9 mouse cellular contexts compared by ENCODE assay signal in genomic region chr16:13440468-13440867, GRCm38 (mm10).
DNase-seq lines count a peak whose midpoint lies in the region; ATAC-seq and TF ChIP-seq lines count a peak whose summit lies in the region.
"Had no signal": no experiment of that assay in that cellular context is flagged by ENCODE, and none has a peak within 500 bp of the region (broad histone marks: within the 10 kb centered on the region; RNA-seq: fewer than 3 reads in every experiment).

No protein-coding gene starts in this region.

- H3K9me3 ChIP-seq in hindbrain, embryonic 10.5 days, result no peaks in the 10 kb centered on the region
- H3K9me3 ChIP-seq in hindbrain, embryonic 12.5 days (replicated peaks), result no peaks in the 10 kb centered on the region
- H3K9me3 ChIP-seq in lung, postnatal 0 days (ENCODE audit: low read length), result no peaks in the 10 kb centered on the region
- H3K9me3 ChIP-seq in forebrain, embryonic 12.5 days, result no peaks in the 10 kb centered on the region
- H3K9me3 ChIP-seq: limb, embryonic 12.5 days had no signal

- peaks cover 13% of the 10 kb centered on the region for H3K4me1 ChIP-seq in hindbrain, embryonic 10.5 days (replicated peaks)
- H3K4me1 ChIP-seq in hindbrain, embryonic 12.5 days, result peaks cover 4% of the 10 kb centered on the region
- peaks cover 2% of the 10 kb centered on the region; the same call in 1 of the 2 replicates for H3K4me1 ChIP-seq in embryonic fibroblast, embryonic 13.5 days (ENCODE audit: control insufficient read depth, insufficient read depth, low read length)
- peaks cover 3% of the 10 kb centered on the region; the same call in 1 of the 2 replicates for H3K4me1 ChIP-seq in lung, postnatal 0 days (ENCODE audit: insufficient read depth, low read depth, low read length)
- peaks cover 5% of the 10 kb centered on the region; the same call in 1 of the 2 replicates for H3K4me1 ChIP-seq in thymus, adult 2 months (replicated peaks; ENCODE audit: control insufficient read depth, insufficient read depth, low read length)
- H3K4me1 ChIP-seq in forebrain, embryonic 12.5 days, result peaks cover 11% of the 10 kb centered on the region
- H3K4me1 ChIP-seq: limb, embryonic 12.5 days had no signal

- H3K27ac ChIP-seq in hindbrain, embryonic 10.5 days, result no peak overlapping the region
- H3K27ac ChIP-seq in hindbrain, embryonic 12.5 days, result no peak overlapping the region
- H3K27ac ChIP-seq in embryonic fibroblast, embryonic 13.5 days (ENCODE audit: insufficient read depth, low read length), result no peak overlapping the region
- no peak overlapping the region for H3K27ac ChIP-seq in lung, postnatal 0 days (ENCODE audit: low read length)
- no peak overlapping the region for H3K27ac ChIP-seq in thymus, adult 2 months (ENCODE audit: control insufficient read depth, insufficient read depth, low read length)
- no peak overlapping the region for H3K27ac ChIP-seq in forebrain, embryonic 12.5 days
- H3K27ac ChIP-seq: limb, embryonic 12.5 days had no signal

- H3K36me3 ChIP-seq in hindbrain, embryonic 10.5 days, result no peaks in the 10 kb centered on the region
- H3K36me3 ChIP-seq in hindbrain, embryonic 12.5 days, result no peaks in the 10 kb centered on the region
- no peaks in the 10 kb centered on the region for H3K36me3 ChIP-seq in lung, postnatal 0 days (ENCODE audit: insufficient read depth, low read length)
- no peaks in the 10 kb centered on the region for H3K36me3 ChIP-seq in thymus, adult 2 months (ENCODE audit: control insufficient read depth, insufficient read depth, low read length)
- H3K36me3 ChIP-seq in forebrain, embryonic 12.5 days (replicated peaks), result no peaks in the 10 kb centered on the region
- H3K36me3 ChIP-seq: limb, embryonic 12.5 days had no signal

- ATAC-seq in hindbrain, embryonic 12.5 days (ENCODE audit: low FRiP score), result no peak
- no peak for ATAC-seq in lung, postnatal 0 days
- no peak for ATAC-seq in forebrain, embryonic 12.5 days (ENCODE audit: low FRiP score)

- no peak overlapping the region for H3K9ac ChIP-seq in hindbrain, embryonic 12.5 days
- no peak overlapping the region for H3K9ac ChIP-seq in lung, postnatal 0 days (replicated peaks; ENCODE audit: low read depth)
- no peak overlapping the region for H3K9ac ChIP-seq in forebrain, embryonic 12.5 days
- H3K9ac ChIP-seq: limb, embryonic 12.5 days had no signal

- DNase-seq in hindbrain, embryonic 10.5 days (ENCODE audit: low spot score), result peak; percentile 40
- peak; percentile 73 for DNase-seq in CD4-positive helper T cell, adult 2 months (ENCODE audit: low read depth, low spot score)
- DNase-seq in adipocyte (ENCODE audit: low spot score), result peak; percentile 55
- DNase-seq in lung, postnatal 0 days (ENCODE audit: low spot score), result peak; percentile 66
- DNase-seq in thymus, adult 2 months, result peak; percentile 68

- H3K4me2 ChIP-seq in hindbrain, embryonic 12.5 days (replicated peaks), result no peak overlapping the region
- H3K4me2 ChIP-seq in lung, postnatal 0 days (replicated peaks; ENCODE audit: low read depth, low read length), result no peak overlapping the region
- no peak overlapping the region for H3K4me2 ChIP-seq in forebrain, embryonic 12.5 days
- H3K4me2 ChIP-seq: limb, embryonic 12.5 days had no signal

- TF ChIP-seq CTCF in embryonic fibroblast, embryonic 13.5 days (IDR thresholded peaks at IDR 0.05; ENCODE audit: borderline replicate concordance, insufficient read depth, low read length), result peak; percentile 78
- TF ChIP-seq CTCF in lung, postnatal 0 days (IDR thresholded peaks at IDR 0.05), result peak; percentile 85
- TF ChIP-seq CTCF in thymus, adult 2 months (IDR thresholded peaks at IDR 0.05; ENCODE audit: borderline replicate concordance, control insufficient read depth, extremely low read depth, insufficient read depth, low read length, poor library complexity), result peak; percentile 68; the same call in 1 of the 2 replicates

- H3K27me3 ChIP-seq in hindbrain, embryonic 10.5 days (ENCODE audit: insufficient read depth, poor library complexity, severe bottlenecking), result peaks cover 4% of the 10 kb centered on the region
- H3K27me3 ChIP-seq in hindbrain, embryonic 12.5 days, result peaks cover 10% of the 10 kb centered on the region
- H3K27me3 ChIP-seq in lung, postnatal 0 days (replicated peaks; ENCODE audit: insufficient read depth, low read length), result no peaks in the 10 kb centered on the region
- no peaks in the 10 kb centered on the region for H3K27me3 ChIP-seq in thymus, adult 2 months (ENCODE audit: control insufficient read depth, insufficient read depth, low read length)
- peaks cover 23% of the 10 kb centered on the region for H3K27me3 ChIP-seq in forebrain, embryonic 12.5 days

- 37% methylated on average over 6 of the region's 6 CpGs for WGBS in hindbrain, embryonic 10.5 days
- 53% methylated on average over 6 of the region's 6 CpGs for WGBS in hindbrain, embryonic 12.5 days
- 35% methylated on average over 6 of the region's 6 CpGs for WGBS in lung, postnatal 0 days
- 56% methylated on average over 6 of the region's 6 CpGs for WGBS in thymus, adult 2 months
- WGBS in forebrain, embryonic 12.5 days, result 41% methylated on average over 6 of the region's 6 CpGs

- no peak overlapping the region for H3K4me3 ChIP-seq in hindbrain, embryonic 10.5 days
- H3K4me3 ChIP-seq in hindbrain, embryonic 12.5 days, result no peak overlapping the region
- H3K4me3 ChIP-seq in embryonic fibroblast, embryonic 13.5 days (ENCODE audit: insufficient read depth, low read length), result no peak overlapping the region
- no peak overlapping the region for H3K4me3 ChIP-seq in lung, postnatal 0 days (ENCODE audit: low read depth, low read length)
- no peak overlapping the region for H3K4me3 ChIP-seq in thymus, adult 2 months (ENCODE audit: control insufficient read depth, insufficient read depth, low read length)
- H3K4me3 ChIP-seq in forebrain, embryonic 12.5 days (replicated peaks), result no peak overlapping the region
- H3K4me3 ChIP-seq: limb, embryonic 12.5 days had no signal

- no peak for TF ChIP-seq EP300 in lung, postnatal 0 days (IDR thresholded peaks at IDR 0.05)

- no peak for TF ChIP-seq POLR2A in embryonic fibroblast, embryonic 13.5 days (IDR thresholded peaks at IDR 0.05; ENCODE audit: low read depth, low read length)
- TF ChIP-seq POLR2A in thymus, adult 2 months (IDR thresholded peaks at IDR 0.05; ENCODE audit: control insufficient read depth, extremely low read depth, insufficient read depth, low read length, poor library complexity), result no peak
